Mouse (Mus musculus) bone marrow macrophage, adult 2 months (primary cell): Measurements from ENCODE around the gene Tsfm.

ENCODE experiments used
- CTCF ChIP-seq: IDR thresholded peaks from 2 replicates; pipeline ENCODE4 v1.5.1; 2012; ENCODE audit warnings: low read depth, mild to moderate bottlenecking, low read length, moderate library complexity
- POLR2A ChIP-seq: IDR thresholded peaks from 2 replicates; pipeline ENCODE4 v1.6.1; 2012; ENCODE audit warnings: mild to moderate bottlenecking, low read depth, low read length, borderline replicate concordance

DNA sequence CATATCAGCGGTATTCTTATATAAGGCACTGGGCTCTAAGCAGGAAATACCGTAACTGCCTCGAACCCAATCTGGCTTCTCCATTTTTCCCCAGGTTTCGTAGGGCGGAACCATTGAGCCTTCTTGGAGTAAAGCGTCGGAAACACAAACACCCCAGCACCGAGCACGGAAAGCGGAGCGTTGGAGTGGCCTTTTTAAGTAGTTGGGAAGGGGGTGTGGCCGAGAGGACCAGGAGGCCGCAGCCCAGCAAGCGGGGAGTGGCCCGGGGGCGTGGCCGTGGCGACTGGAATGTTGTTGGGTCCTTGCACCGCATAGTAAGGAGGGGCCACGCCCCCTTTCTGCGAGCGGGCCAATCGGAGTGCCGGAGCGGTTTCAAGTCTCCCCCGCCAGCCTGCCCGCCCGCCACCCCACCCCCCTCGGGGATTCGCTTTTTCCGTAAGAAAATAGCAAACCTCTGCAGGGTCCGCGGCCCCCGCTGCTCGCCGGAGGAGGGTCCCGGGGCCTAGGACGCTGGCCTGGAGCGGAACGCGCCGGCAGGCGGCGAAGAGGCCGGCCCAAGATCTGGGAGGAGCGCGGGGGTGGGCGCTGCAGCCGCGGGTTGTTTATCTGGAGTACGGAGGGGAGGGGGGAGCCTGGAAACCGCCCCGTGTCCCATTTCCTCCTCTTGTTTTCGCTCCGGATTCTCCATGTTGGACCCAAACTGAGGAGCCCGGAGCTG, 52.2 kb downstream of the Tsfm start, which contains the start of gene Ctdsp2:
- TF ChIP-seq CTCF (no peak), POLR2A (no peak; the same call in 1 of the 2 replicates)
